Mouse (Mus musculus) liver, embryonic 14.5 days (tissue): Measurements from ENCODE around the gene Ror2.

Experiments used
- CTCF ChIP-seq: IDR thresholded peaks from 2 replicates; pipeline ENCODE4 v1.5.1; 2016; ENCODE audit warnings: antibody characterized with exemption, low read depth, control low read depth
- EP300 ChIP-seq: IDR thresholded peaks from 2 replicates; pipeline ENCODE4 v1.6.1; 2016; ENCODE audit warnings: antibody characterized with exemption, low read depth

DNA sequence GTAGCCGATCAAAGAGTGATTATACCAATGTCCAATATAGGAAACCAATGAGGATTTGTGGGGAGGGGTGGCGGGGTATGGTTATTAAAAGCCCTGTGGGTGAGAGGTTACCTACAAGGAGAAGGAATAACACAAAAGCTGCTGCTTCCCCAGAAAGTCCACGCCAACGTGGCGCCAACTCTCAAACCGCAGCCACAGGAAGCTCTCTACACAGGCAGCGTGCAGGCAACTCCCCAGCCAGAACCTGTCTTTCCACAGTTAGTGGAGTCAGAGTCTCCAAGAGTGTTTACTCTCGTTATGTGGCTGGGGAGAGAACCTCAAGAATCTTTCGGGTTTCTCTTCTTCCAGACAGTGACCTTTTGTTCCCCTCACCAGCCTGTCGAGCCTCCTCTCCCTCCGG is 220.8 kb downstream of the Ror2 start:
- TF ChIP-seq EP300 (no peak), CTCF (no peak)
